Mouse (Mus musculus): ENCODE measurements around the gene Ptdss2.

DNA sequence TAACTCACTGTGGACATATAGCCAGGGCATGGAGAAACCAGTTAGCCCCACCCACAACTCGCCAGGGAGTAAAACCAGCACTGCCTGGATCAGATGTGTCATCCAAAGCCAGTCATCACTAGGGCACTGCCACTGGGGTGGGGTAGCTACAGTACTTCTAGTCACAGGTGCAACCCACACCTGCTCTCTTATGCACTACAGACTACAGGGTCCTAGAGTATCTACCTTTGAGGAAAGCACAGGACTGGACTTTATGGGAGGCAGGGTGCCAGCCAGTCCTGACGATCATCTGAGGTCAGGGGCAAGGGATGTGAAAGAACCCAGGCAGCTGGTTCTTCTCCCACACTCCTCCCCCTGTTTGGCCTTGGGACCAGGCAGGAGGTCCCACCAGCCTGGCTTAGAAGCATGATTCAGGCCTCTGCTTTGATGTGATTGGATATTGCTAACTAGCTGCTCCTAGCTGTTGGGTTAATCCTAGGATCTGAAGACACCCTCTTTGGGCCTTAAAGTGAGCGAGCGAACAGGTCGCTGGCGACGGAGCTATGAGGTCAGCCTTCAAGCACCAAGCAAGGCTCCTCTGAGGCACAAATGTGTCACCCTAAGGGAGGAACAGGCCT lies 45.8 kb downstream of the Ptdss2 start:
- TF ChIP-seq CTCF (IDR thresholded peaks at IDR 0.05; ENCODE audit: low read depth) (no peak), EP300 (IDR thresholded peaks at IDR 0.05; ENCODE audit: low read depth) (no peak)
